Mouse (Mus musculus) embryonic stem cell, embryonic (primary cell): ENCODE results near the gene Gm28047.

ENCODE experiments used
- CTCF ChIA-PET, 4 experiments: fragments of 300-600 bp in 2 of 4; fragments of 350-600 bp in 2 of 4; sonication (Branson Sonifier 250); formaldehyde crosslinking; loops; one replicate each; lab custom pipeline; 2022; ENCODE audit warnings: inconsistent platforms in 2 of 4; lab: Charles Lee
- POLR2A ChIA-PET, 4 experiments: fragments of 300-600 bp in 2 of 4; fragments of 350-600 bp in 2 of 4; sonication (Branson Sonifier 250); formaldehyde crosslinking; loops; one replicate each; lab custom pipeline; 2022; ENCODE audit warnings: antibody characterized with exemption in 4 of 4, inconsistent platforms in 1 of 4; lab: Charles Lee

Gm28047 gene

DNA sequence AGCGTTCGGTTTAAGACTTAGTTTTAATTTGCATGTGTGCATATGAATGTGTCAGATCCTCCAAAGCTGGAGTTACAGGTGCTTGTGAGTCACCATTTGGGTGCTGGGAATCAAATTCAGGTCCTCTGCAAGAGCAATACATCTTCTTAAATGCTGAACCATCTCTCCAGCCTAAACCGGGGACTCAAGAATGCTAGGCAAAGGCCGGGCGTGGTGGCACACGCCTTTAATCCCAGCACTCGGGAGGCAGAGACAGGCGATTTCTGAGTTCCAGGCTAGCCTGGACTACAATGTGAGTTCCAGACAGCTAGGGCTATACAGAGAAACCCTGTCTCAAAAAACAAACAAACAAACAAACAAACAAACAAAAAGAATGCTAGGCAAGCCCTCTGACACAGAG, 35.0 kb downstream of the Gm28047 start:
- ChIA-PET CTCF (interaction anchor here in 1 of 4 experiments (0.9 kb wide), 1 partner anchor 94 kb away, joined by 3 read pairs; no protein-coding TSS in a partner anchor), POLR2A (interaction anchor here in 3 of 4 experiments (0.6 to 1.4 kb wide), 6 partner anchors 17 to 81 kb away, joined by 4 to 9 read pairs (median 5); no protein-coding TSS in a partner anchor)

DNA sequence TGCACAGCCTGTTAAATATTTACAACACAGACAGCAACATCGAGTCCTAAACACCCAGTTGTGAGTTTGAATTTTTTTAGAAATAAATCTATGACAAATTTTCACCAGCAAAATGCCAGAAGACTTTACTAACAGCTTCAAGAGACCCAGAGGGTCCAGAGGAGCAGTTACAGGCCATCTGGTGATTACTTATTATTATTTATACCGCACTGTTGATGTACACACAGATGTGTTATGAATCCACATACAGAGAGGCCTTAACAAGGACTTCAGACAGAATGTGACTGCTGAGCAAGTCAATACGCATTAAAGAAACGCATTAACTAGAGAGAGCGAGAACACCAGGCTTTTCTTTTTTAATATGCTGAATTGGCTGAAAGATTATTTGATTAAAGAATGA, 39.4 kb downstream of the Gm28047 start:
- ChIA-PET POLR2A (interaction anchor here in 2 of 4 experiments (0.5 to 1.6 kb wide), 2 partner anchors 20 to 85 kb away, joined by 3 to 5 read pairs; no protein-coding TSS in a partner anchor), CTCF (interaction anchor here in 3 of 4 experiments (0.6 to 0.8 kb wide), 4 partner anchors 12 to 346 kb away, joined by 3 to 8 read pairs (median 4); no protein-coding TSS in a partner anchor)

DNA sequence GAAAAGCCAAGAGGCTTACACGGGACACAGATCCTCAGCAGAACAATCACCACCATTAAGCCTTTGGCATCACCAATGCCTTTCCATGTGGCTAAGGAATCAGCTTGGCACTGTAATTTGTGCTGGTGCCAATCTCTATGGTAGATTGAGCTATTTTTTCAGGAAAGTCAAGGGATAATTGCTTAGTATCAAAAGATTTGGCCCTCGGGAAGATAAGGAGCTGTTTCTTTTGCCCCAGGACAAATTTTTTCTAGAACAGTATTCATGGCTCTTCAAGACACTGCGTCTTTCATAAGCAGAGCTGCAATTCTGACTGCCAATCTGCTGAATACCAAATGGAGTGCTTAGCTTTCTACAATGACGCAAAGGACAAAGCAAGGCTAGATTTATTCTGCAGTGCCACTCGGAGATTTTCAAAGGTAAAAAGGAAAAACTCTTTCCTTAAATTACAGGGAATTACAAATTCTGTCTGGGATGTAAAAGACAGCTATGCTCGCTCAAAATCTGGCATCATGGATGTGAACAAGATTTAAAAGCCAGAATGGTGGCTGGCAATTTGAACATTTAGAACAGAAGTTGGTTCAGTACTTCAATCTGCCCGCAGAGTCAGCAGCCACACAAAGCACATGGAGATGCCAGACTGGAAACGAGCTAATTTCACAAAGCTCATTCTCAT, 41.0 kb downstream of the Gm28047 start:
- ChIA-PET CTCF (interaction anchor here in 2 of 4 experiments (0.6 to 0.7 kb wide), 4 partner anchors 36 to 1328 kb away, joined by 3 to 11 read pairs (median 6); no protein-coding TSS in a partner anchor), POLR2A (interaction anchor here in 3 of 4 experiments (0.6 to 1.9 kb wide), 14 partner anchors 9 to 178 kb away, joined by 3 to 7 read pairs (median 4); partner anchors contain the start of genes Sp1 (in 1 of the 3) and Tarbp2 (in 1 of the 3))

DNA sequence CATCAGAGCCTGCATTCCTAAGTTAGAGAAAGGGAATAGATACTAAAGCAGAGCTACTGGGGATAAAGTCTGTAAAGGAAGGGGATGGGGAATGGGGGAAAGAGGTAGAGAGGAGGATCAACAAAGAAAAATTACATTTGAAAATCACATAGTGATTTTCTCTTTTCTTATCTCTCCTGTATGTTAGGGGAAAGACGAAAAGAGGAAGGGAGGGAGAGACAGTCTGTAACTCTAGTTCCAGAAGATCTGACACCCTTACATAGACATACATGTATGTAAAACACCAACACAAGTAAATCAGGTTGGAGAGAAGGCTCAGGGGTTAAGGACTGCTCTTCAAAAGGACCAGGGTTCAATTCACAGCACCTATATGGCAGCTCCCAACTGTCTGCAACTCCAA, 43.7 kb downstream of the Gm28047 start:
- POLR2A ChIA-PET: no interaction called here

DNA sequence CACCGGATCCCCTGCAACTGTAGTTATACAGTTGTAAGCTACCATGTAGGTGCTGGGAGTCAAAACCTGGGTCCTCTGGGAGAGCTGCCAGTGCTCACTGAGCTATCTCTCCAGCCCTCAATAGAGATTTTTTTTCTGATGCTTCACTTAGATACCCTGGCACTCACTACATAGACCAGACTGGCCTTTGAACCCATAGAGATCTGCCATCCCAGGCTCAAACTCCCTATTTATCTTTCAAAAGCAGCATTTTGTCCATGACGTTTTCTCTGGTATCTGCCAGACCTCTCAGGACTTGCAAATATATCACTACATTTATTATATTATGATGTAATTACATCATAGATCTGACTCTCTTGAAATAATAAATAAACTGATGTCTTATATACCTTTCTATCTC, 46.5 kb downstream of the Gm28047 start:
- POLR2A ChIA-PET: no interaction called here
- CTCF ChIA-PET: interaction anchor here in 1 of 4 experiments (0.6 kb wide), 1 partner anchor 107 kb away, joined by 3 read pairs; no protein-coding TSS in a partner anchor

More for the DNA sequence above, 43.7 kb downstream of the Gm28047 start:
- CTCF ChIA-PET: no interaction called here

DNA sequence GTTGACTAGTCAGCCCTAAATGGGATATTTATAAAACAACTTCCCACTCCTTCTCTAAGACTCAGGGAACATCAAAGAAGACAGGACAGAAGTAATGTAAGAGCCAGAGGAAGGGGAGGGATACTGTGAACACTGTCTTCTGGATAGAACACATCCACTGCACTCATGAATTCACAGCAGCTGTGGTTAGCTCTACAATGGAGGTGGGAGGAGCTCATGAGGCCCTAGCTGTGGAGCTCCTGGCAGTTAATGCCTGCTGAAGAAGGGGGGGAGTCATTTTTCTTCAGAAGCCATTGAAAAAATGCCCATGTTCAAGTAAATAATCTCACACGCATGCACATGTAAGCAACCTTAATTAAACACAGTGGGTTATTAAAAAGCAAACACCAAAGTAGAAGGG, 47.9 kb downstream of the Gm28047 start:
- ChIA-PET CTCF (interaction anchor here in 2 of 4 experiments (0.5 to 1.0 kb wide), 3 partner anchors 11 to 118 kb away, joined by 3 to 5 read pairs (median 3); no protein-coding TSS in a partner anchor), POLR2A (interaction anchor here in 1 of 4 experiments (0.9 to 1.1 kb wide), 2 partner anchors 36 to 98 kb away, joined by 3 read pairs; no protein-coding TSS in a partner anchor)

DNA sequence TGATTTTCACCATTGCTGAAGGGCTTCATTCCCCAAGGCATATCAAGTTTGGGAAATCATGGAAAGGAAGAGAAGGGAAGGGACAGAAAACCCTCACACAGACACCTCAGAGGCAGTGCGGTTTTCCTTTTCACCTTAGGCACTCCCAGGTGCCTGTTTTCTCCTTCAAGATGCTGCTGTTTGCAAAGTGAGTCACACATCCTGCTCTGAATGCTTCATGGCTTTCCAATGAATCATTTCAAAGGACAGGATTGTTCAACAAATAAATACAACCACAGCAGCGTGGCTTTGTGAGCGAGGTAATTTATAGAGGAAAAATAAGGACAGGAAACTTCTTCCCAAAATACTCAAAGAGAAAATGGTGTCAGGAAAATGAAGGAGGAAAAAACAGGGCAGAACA, 52.8 kb downstream of the Gm28047 start:
- CTCF ChIA-PET: interaction anchor here in 1 of 4 experiments (0.5 kb wide), 1 partner anchor 31 kb away, joined by 3 read pairs; no protein-coding TSS in a partner anchor
- POLR2A ChIA-PET: interaction anchor here in 2 of 4 experiments (0.6 to 2.4 kb wide), 4 partner anchors 20 to 699 kb away, joined by 3 to 12 read pairs (median 6); no protein-coding TSS in a partner anchor

DNA sequence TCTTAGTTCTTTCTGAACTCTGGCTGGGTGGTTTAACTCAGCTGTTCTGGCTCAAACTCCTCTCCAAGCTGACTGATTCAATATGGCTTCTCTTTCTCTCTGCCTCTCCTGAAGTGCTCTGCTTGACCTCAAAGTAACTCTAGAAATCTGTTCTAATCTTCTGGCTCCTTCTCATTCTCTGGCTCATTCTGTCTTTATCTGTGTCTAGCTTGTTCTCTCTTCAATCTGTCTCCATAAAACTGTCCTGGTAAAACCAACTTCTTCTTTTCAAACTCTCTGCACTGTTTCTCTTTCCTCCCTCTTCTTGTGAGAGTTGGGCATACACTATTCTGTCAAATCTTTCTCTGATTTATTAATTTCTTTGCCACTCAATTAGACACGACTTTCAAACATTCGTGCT, 57.0 kb downstream of the Gm28047 start:
- ChIA-PET CTCF (interaction anchor here in 1 of 4 experiments (0.6 kb wide), 1 partner anchor 387 kb away, joined by 5 read pairs; no protein-coding TSS in a partner anchor), POLR2A (interaction anchor here in 2 of 4 experiments (0.5 to 0.7 kb wide), 4 partner anchors 23 to 55 kb away, joined by 3 to 4 read pairs (median 3); no protein-coding TSS in a partner anchor)

DNA sequence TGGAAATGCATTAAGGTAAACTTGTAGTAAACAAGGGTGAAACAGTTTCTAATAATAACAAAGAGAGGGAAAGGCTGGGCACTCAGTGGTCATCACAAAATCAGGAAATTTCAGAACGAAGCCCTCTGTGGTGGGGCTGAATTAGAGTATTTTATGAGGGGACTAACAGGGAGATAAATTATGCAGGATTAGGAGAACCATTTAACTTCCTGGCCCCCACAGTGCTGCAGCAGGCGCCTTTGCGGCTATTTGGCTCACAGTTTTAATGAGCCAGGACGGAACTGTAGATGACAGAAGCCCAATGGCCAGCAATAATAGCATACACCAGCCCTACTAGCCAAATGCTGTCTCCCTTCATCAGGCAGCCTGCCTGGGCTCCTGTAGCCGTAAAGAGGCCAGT, 61.2 kb downstream of the Gm28047 start:
- ChIA-PET POLR2A (no interaction called here), CTCF (no interaction called here)

DNA sequence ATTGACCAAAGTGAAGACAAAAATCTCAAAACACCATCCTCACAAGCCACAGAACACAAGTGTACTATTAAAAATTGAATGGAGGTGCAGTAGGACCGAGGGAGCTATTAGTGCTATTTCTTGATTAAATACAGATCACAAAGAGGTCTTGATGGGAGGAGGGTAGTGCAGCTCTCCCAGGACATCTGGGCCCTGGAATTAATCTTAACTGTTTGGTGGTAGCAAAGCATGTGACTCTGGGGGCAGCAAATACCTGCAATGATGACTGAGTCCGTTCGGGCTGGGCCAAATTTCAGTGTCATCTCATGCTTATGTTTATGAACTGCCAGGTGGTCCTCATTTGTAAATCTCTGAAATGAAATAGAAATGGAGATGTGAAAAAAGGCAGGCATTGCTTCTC, 61.8 kb downstream of the Gm28047 start:
- CTCF ChIA-PET: no interaction called here

DNA sequence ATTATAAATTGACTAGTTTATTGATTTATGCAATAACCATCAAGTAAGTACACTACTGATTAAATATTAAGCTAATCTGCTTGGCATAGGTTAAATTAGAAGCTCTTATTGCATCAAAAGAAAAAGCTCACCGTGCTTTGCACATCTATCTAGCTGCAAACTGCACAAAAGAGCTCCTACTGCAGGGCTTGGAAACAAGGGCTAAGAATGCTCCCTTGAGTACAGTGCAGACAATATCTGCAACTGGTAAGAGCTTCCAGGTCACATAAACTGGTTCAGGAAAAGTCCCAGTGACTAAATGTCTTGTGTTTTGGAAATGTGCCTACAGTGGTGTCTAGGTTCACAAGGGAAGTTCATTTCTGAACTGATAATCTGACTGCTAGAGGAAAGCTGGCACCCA, 62.4 kb downstream of the Gm28047 start:
- ChIA-PET CTCF (no interaction called here), POLR2A (interaction anchor here in 3 of 4 experiments (0.5 to 1.1 kb wide), 7 partner anchors 11 to 132 kb away, joined by 3 to 4 read pairs (median 3); no protein-coding TSS in a partner anchor)

More for the DNA sequence above, 61.8 kb downstream of the Gm28047 start:
- POLR2A ChIA-PET: interaction anchor here in 3 of 4 experiments (0.5 to 1.1 kb wide), 7 partner anchors 10 to 132 kb away, joined by 3 to 4 read pairs (median 3); no protein-coding TSS in a partner anchor

DNA sequence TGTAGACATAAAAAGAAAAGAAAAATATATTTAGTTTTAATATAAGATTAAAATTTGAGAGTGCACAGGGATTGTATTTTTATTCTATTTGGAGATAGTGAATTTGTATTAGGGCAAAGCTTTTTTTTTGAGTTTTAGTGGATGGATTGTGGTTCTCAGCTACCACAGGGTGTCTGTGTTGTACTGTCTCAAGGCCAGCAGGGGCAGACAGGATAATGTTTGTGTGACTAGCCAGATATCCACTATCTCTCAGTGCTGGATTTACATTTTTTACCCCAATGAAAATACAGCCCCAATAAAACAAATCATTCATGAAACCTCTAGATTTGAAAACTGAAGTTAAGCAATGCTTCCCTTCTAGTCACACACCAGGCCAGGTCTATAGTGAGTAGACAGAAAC, 67.3 kb downstream of the Gm28047 start:
- ChIA-PET CTCF (interaction anchor here in 1 of 4 experiments (0.6 kb wide), 1 partner anchor 433 kb away, joined by 3 read pairs; the partner anchor contains the start of gene Hoxc8), POLR2A (interaction anchor here in 3 of 4 experiments (0.7 to 1.2 kb wide), 6 partner anchors 11 to 165 kb away, joined by 3 read pairs; partner anchors contain the start of gene Sp1 (in 1 of the 3))

DNA sequence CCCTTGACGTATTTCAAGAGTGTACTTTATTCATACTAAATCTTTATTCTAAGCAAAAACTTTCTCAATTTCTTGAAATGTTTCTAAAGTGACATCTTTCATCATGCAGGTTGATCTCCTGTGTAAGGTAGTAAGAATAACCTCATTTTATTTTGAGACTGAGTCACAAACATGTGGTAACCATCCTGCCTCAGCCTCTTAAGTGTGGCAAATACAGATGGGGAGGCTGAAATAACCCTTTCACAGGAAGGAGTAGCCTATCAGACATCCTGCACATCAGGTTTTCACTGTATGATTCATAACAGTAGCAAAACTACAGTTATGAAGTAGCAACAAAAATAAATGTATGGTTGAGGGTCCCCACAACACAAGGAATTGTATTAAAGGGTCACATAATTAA, 69.3 kb downstream of the Gm28047 start:
- POLR2A ChIA-PET: no interaction called here
- CTCF ChIA-PET: no interaction called here

DNA sequence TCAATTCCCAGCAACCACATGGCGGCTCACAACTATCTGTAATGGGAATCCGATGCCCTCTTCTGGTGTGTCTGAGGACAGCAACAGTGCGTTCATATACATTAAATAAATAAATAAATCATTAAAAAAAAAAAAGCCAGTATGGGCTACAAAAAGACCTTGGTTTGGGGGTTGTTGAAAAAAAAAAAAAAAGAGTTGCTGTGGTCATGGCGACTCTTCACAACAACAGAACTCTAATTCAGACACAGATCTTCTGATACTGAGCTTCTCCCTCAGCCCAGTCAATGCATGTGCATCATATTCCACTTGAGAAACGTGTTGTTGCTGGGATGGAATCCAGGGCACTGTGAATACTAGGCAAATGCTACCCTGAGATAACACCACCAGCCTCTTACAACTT, 72.3 kb downstream of the Gm28047 start:
- ChIA-PET CTCF (interaction anchor here in 3 of 4 experiments (0.7 kb wide), 3 partner anchors 125 to 733 kb away, joined by 3 to 11 read pairs (median 3); no protein-coding TSS in a partner anchor), POLR2A (interaction anchor here in 2 of 4 experiments (0.6 to 1.1 kb wide), 5 partner anchors 11 to 377 kb away, joined by 3 to 5 read pairs (median 4); no protein-coding TSS in a partner anchor)

DNA sequence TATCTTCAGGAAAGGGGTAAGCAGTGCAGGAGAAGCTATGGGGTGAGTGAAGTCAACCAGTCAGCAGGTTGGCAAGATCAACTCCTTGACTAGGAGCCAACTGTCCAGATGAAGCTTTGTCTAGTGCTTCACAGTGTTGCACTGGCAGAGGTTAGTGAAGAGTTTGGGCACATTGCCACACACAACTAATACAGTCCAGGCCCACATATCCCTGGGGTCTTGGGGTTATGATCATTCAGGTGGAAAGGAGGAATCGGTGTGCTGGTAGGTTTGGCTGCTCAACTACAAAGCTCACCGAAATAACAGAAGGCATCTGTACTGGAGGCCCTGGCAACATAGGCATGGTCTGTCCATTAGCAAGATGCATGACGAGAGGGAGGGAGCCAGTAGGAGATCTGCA, 77.4 kb downstream of the Gm28047 start:
- ChIA-PET POLR2A (interaction anchor here in 1 of 4 experiments (0.6 to 1.7 kb wide), 2 partner anchors 30 to 42 kb away, joined by 4 to 5 read pairs; partner anchors contain the start of gene Tarbp2), CTCF (interaction anchor here in 1 of 4 experiments (0.5 to 1.2 kb wide), 3 partner anchors 166 to 314 kb away, joined by 3 read pairs; no protein-coding TSS in a partner anchor)

DNA sequence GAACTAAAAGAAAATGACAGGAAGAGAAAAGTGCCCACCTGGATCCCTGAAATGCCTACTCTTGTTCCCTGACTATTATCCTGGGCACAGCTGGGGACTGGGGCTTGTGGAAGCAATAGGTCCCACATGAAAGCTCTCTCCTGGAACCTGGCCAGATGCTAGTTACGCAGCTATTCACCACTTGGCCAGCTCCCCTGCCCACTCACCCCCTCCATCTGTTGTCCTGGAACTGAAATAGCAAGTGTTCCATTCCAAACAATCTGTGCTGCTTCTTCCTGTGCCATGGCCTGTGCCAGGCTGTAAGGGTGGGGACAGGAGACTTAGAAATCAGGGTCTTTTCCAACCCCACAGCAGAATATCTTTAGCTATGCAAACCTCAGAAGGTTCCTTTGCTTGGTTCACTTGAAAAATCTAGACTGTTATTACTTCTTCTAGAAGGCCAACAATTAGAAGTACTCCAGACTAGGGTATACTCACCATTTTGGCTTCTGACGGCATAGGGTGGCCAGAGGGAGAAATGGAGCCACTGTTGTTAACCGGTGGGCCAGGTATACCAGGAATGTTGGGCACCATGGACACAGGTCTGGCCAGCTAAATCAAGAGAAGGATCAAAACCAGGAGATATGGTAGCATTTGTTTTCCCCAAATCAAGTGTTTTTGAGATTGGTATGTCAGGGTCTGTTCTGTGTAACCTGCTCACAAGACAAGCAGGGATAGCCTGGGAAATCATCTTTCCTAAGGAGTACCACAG, 78.0 kb downstream of the Gm28047 start:
- POLR2A ChIA-PET: interaction anchor here in 1 of 4 experiments (0.6 to 1.7 kb wide), 4 partner anchors 11 to 43 kb away, joined by 3 to 5 read pairs (median 4); partner anchors contain the start of gene Tarbp2
- CTCF ChIA-PET: interaction anchor here in 1 of 4 experiments (0.8 to 1.2 kb wide), 2 partner anchors 170 to 315 kb away, joined by 3 read pairs; no protein-coding TSS in a partner anchor

DNA sequence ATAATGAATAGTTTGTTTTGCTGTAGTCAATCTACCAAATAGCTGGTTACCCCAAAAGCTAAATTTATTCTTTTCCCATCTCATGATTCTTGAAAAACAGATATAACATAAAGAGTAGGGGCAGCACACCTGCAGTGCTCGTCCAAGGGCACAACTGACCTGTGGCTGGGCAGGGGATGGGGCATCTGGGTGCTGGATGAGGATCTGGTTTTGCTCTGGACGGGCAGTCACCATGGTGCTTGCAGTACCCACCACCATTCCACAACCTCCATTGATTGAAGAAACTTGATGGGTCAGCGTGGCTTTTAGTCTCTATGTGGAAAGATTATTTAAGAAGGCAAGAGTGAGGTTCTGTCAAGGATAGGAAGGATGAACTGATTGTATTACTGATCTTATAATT, 78.6 kb downstream of the Gm28047 start:
- CTCF ChIA-PET: no interaction called here
- POLR2A ChIA-PET: interaction anchor here in 1 of 4 experiments (0.8 to 1.0 kb wide), 2 partner anchors 12 to 24 kb away, joined by 3 read pairs; no protein-coding TSS in a partner anchor
